Mouse (Mus musculus) liver, embryonic 14.5 days (tissue): ENCODE results near the gene Zbtb11.

ENCODE experiments used
- CTCF ChIP-seq: IDR thresholded peaks from 2 replicates; pipeline ENCODE4 v1.5.1; 2016; ENCODE audit warnings: antibody characterized with exemption, low read depth, control low read depth
- EP300 ChIP-seq: IDR thresholded peaks from 2 replicates; pipeline ENCODE4 v1.6.1; 2016; ENCODE audit warnings: antibody characterized with exemption, low read depth

DNA sequence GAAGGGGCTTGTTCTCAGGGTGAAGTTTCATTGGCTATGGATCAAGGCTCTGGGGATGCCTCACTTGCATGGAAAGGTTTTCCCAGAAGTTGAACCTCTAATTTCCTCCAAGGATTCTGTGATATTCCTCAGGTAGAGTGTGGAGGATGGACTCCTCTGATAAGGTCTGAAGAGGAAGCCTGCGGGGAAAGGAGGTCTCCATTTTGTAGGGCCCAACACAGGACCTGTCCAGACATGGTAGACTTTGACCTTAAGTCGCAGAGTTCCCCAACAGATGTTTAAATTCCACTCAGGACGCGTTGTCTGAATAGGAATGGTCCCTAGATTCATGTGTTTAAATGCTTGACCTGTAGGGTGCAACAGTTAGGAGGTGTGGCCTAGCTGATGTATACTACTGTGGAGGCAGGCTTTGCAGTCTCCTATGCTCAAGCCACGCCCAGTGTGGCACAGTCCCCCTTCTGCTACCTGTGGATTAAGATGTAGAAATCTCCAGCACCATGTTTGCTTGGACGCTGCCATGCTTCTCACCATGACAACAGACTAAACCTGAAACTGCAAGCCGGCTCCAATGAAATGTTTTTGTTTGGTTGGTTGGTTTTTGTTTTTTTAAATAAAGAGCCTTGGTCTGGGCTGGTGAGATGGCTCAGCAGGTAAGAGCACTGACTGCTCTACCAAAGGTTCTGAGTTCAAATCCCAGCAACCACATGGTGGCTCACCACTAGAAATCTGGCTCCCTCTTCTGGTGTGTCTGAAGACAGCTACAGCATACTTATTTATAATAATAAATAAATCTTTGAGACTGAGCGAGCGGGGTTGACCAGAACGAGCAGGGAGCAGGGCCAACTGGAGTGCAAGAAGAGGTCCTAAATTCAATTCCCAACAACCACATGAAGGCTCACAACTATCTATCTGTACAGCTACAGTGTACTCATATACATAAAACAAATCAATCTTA, 39.4 kb downstream of the Zbtb11 start:
- TF ChIP-seq CTCF (0 out of 2 replicates have a peak, but pooled peaks have one; percentile 9), EP300 (no peak)
